Mouse (Mus musculus): ENCODE results near the gene Caln1.

Caln1 gene

DNA sequence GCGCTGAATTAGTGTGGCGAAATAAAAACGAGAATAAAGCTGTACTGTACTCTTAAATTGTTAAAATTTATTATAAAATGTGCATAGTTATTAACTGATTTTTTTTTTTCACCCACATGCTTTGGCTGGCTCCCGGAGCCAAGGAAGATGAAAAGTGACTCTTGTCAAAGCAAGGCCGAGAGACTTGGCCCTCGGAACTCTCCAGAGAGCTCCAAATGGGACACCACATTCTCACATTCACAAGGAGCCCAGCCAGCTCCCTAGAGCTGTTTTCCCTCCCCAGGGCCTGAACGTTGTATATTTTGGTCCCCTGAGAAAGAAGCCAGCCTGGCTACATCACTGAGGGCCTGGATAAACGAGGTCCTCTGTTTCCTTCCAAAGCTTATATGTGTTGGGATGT is 25.1 kb downstream of the Caln1 start:
- no peak for DNase-seq (ENCODE audit: low spot score in 2 of 2)

DNA sequence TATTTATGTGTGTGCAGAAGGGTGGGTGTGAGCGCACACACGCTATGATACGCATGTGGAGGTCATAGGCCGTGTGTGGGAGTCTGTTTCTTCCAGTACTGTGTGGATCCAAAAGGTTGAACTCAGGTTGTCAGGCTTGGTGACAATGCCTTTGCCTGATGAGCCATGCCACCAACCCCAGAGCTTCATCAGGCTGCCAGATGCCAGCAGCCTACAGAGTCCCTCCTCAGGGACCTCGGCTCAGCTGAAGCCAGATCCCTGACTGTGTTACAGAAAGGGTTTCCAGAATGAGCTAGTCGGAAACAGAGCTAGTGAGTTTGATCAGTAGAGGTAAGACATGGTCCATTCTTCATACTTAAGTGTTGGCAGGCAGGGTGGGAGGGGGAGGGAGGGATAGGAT is 25.9 kb downstream of the Caln1 start:
- DNase-seq (ENCODE audit: low spot score in 2 of 2) = no peak

DNA sequence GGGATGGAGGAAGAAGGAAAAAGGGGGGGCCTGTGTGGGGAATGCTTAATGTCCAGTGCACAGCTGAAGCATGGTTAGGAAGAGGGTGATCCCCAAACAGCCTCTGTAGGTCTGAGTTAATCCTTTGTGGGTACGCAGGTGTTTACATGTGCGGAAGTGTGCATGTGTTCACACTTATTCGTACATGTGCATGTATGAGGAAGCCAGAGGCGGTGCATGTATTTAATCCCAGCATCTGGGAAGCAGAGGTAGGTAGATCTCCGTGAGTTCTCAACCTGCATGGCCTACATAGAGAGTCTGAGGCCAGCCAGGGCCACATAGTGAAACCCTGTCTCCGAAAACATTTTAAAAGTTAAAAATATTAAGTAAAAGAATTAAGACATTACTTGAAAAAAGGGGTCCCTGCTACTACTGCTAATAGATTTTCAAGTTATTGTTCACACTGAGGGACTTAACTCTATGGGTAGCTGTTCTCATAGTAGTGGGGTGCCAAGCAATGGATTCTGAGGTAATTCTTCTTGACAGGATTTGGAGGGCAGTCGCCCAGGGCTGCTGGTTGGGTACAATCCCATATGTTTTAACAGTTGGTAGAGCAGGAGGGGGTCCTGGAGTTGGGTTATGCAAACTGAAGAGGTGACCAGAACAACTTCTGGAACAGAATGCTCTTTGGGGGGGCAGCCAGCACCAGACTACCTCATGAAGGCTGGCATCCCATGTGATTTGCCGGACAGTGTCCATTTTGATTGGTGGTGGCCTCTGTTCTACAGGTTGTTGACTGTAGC is 31.1 kb downstream of the Caln1 start:
- no peak for DNase-seq (ENCODE audit: low spot score in 2 of 2)

DNA sequence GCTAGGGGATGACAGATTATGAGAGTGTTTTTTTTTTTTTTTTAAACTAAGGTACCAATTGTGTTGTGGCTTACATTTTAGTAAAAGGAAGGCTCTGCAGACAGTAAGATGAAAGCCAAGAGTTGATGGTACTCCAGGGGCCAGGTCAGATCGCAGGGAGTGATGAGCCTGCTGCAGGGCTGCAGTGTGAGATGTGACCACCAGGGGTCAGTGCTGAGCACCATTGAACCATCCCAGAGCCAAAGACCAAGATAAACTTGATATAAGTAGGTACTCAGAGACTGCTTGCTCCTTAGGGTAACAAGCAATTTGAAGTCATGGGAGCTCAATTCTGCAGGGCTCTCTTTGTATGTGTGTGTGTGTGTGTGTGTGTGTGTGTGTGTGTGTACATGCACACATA is 35.9 kb downstream of the Caln1 start:
- DNase-seq (ENCODE audit: low spot score in 2 of 2) = no peak

DNA sequence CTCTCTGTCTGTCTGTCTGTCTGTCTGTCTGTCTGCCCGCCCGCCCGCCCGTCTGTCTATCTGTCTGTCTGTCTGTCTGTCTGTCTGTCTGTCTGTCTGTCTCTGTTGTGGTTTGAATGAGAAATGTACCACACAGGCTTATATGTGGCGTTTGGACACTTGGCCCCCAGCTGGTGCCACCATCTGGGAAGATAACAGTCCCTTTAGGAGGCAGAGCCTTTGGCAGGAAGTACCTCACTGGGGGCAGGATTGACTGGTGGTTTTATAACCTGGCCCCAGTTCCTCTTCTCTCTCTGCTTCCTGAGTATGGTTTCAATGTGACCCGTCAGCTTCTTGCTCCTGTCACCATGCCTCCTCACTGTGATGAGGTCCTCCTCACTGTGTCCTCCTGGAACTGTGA is 40.5 kb downstream of the Caln1 start:
- DNase-seq (ENCODE audit: low spot score in 2 of 2) = no peak

DNA sequence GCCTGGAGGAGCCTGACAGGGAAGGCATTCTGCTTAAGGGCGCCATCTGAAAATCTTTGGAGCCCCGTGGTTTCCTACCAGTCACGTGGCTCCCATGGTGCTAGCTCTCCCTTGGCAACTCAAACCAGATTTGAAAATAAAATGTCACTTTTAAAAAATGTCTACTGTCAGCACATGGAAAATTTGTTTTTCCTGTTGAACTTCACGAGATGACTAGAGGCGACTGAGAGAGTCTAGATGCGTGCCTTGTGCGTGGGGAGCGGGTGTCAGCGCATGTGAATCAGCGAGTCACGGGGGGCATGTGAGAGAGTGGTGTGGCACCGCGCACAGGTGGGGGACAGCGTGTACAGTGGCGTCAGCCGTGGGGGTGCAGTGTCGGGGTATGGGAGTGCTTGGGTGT is 42.3 kb downstream of the Caln1 start:
- no peak for DNase-seq (ENCODE audit: low spot score in 2 of 2)

DNA sequence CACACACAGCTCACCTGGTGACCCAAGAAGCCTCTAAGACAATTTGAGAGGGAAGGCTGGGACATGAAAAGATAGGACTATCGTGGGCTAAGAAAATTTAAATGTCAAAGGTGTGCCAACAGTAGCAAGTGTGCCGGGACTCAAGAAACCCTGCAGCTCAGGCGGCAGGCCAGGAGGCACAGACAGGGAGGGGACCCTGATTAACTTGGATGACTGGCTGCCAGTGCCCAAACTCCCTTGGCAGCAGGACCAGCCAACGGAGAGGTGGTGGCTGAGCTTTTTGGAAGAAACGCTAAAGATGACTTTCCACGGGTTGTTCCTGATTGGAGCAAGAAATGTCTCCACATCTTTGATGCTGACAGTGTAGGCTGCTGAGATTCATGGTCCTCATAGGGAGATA is 78.2 kb downstream of the Caln1 start:
- DNase-seq (ENCODE audit: low spot score in 2 of 2) = no peak

DNA sequence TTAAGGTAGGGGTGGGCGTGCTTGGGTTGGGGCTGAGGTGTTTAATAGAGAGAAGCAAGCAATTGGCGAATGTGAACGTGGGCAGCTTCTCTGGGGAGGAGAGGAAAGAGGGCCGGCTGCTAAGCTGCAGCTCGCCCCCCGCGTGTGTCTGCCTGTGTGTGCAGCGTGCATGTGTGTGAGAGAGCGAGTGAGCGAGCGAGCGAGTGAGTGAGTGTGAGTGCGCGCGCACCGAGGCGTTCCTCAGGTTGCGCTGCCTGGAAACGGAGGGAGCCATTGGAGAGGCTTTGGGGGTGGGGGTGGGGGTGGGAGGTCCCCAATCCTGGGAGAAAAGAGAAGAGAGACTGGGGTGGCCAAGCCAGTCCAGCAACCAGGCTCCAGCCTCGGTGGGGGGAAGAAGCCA is 79.2 kb downstream of the Caln1 start:
- no peak for DNase-seq (ENCODE audit: low spot score in 2 of 2)

DNA sequence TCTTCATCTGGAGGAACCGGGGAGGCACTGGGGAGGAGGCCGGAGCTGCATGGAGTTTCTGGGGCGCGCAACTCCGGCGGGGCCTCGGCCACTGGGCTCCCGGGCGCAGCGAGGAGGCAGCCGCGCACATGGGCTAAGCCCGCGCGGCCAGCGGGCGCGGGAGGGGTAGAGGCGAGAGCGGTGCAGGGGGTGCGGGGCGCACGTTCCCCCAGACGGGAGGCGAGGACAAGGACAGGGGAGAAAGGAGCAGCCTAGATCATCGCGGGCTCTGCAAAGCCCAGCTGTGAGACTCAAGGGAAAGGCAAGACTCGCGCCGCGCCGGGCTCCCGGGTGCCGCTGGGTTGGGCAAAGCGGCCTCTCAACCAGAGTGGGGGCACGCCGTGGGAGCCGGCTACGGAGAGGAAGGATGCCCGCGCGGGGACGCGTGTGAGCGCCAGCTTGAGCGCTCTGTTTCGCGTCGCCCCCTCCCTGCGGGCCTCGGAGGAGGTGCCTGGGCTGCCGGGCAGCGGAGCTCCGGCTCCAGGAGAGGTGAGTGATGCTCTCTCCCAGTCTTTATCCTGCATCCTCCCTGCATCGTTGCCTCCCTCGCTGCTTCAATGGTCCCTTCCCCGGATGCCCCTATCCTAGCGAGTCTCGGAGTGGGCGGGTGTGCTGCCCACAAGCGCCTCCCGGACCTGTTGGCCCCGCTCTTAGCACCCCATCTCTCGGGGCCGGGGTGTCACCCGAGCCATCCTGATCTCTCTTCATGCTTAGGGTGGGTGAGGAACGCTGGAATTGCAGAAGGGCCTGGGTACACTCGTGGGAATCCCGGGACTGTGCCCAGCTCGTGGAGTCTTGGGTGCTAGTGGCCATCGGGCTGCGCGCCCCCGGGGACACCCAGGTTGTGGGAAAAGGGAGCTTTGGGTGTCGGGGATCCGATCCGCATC is 79.9 kb downstream of the Caln1 start:
- no peak for DNase-seq (ENCODE audit: low spot score in 2 of 2)

DNA sequence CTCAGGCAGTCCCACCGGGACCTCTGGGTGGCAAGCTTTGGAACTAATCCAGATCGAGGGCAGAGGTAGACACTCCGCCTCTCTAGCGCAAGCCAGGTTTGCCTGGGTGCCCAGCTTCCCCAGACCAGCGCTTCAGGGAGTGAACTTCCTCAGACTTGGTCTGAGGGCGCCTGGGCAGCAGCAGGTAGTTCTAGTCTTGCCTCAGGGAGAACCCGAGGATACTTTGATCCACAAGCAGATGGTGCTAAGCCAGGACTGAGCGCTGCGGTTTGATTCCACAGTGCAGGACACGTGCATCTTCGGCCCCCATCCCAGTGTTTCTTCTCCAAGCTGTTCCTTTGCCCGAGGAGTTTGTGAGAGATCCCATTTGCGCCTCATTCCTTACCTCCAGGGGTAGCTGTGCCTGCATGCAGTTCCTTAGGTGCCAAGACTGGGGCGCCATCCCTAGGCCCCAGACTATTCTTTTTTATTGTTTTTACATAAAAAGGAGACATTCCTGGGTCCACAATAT is 80.8 kb downstream of the Caln1 start:
- no peak for DNase-seq (ENCODE audit: low spot score in 2 of 2)

DNA sequence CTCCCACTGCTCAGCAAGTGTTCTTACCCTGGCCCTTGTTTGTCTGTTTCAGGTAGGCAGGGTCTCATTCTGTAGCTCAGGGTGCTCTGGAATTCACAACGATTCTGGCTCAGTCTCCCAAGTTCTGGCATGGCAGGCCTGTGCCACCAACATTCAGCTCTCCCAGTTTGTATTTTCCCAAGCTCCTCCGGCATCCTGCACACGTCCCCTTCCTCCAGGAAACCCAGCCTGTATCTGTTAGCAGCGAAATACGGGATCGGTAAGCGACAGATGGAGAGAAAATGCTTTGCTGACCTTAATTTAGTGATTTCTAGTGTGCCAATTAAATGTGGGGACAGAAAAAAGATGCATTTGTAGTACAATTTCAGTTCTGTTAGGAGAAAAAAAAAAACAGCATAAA is 88.8 kb downstream of the Caln1 start:
- no peak for DNase-seq (ENCODE audit: low spot score in 2 of 2)

DNA sequence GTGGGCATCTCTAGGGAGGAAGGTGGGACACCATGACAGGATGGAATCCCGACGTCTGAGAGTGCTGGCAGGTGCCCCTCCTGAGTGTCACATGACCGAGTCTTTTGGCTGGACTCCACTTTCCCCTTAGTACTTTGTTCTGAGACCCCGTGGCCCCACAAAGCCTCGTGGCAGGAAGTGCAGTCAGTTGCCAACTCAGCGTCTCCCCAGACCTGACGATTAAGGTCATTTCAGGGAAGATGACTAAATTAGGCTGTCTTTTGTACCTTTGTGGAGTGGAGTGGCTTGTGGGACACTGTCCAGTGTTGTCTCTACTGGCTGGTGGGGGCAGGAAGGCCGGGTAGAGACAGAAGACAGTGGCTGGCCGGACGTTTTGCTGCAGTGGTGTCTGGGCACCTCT is 103.0 kb downstream of the Caln1 start:
- DNase-seq (ENCODE audit: low spot score in 2 of 2) = no peak

DNA sequence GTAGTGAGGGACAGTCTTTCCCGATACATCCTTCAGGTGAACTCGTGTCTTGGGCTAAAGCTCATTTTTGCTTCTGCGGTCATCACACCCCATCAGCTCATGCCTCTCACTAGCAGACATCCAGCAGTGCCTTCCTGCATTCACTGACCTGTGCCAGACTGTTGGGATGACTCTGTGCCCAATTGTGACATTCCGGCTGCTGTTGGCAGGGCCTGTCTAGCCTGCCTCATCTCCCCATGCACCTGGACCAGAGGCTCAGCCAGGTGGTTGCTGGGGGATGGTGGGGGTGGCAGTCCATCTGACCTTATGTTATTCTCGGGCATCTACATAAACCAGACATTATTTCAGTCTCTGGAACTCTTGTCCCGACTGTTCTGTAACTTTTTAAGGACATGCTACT is 105.6 kb downstream of the Caln1 start:
- DNase-seq (ENCODE audit: low spot score in 2 of 2) = no peak

DNA sequence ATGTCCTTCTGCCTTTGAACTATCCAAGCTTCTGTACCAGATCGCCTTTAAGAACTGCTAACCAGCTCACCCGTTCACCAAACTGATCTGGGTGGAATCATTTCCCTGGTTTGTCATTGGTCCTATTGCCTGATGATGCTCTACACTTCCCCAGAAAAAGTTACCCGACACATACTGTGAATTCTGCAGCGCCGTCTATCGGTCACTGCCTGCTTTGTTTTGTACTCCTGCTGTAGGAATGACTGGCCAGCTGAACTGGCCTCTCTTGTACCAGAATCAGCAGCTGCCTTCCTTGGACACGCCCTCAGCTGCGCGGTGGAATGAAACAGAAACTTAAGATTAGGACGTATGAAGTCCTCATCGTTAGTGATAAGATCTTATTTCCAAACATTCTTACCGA is 107.5 kb downstream of the Caln1 start:
- no peak for DNase-seq (ENCODE audit: low spot score in 2 of 2)

DNA sequence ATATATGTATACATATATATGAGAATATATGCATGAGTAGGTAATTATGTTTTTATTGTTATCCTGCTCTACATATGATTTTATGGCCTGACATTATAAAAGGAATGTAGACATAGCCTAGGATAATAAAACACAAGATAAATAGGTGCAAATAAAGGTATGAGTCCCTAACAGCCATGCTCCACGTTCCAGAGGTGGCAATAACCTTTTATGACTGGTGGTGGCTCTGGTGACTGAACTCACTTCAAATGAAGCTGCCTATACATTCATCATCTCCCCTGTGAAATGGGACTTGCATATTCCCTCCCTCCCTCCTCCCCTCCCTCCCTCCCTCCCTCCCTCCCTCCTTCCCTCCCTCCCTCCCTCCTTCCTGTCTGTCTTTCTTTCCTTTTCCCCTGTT is 111.0 kb downstream of the Caln1 start:
- no peak for DNase-seq (ENCODE audit: low spot score in 2 of 2)

DNA sequence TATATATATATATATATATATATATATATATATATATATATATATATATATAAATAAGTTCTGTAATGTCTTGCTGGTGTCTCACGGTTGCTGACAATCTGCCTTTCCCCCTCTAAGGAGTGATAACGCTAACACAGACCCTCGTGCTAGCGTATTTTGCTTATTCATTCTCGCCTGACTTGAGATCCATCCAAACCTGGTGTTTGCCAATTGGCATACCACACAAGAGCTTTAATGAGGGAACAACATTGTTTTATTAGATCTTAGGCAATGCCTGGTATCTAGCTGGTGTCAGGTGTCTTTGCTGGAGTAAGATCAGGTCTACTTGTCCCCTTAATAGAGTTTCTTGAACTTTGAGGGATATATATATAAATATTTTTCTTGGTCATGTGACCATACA is 122.2 kb downstream of the Caln1 start:
- no peak for DNase-seq (ENCODE audit: low spot score in 2 of 2)

DNA sequence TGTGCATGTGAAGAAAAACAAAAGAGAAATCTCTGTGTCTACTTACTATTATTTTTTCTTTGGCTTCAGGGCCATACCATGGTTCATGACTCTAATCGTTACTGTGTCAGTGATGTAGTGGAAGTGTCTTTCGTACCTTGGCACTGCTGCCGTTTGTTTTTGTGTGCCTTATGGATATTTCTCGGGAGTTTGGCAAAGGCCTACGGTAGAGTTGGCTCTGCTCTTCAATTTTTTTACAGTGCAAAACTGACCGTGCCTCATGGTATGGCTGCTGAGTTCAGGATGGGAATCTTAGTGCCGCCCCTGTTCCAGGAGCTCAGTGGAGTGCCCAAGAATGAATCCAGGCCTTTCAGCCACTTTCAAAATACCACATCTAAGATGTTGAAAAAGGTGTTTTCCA is 123.0 kb downstream of the Caln1 start:
- no peak for DNase-seq (ENCODE audit: low spot score in 2 of 2)

DNA sequence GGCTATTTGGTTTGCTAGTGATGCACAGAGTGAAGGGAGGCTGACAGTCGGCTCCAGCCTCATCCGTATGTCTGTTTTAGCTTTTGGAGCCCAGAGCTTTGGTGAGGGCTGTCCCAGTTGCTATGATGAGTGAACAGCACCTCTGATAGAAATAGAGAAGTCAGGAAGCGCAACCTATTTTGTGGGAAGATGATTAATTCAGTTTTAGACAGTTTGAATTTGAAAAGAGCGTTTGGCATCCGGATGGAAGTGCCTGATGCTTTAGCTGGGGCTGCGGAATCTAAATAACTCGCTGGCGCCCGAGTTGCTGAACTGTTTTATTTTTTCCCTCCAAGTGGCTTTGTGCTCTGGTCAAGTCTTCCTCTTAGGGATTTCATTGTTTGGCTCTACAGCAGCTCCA is 133.3 kb downstream of the Caln1 start:
- no peak for DNase-seq (ENCODE audit: low spot score in 2 of 2)

DNA sequence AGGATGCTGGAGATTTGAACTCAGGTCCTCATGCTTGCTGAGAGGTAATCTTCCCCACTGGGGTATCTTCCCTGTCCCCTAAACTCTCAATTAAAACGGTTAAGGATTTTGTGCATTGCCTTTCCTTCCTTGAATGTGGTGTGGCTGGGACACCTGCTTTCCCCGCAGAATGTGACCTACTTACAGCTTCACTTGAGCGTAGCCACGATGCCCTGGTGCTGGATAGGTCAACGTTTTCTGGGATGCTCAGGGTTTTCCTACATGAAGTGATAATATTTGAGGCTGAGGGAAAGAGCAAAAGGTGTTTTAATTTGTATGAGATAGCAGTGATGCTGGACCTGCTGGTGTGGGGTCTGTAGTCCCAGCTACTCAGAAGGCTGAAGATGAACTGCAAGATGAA is 135.6 kb downstream of the Caln1 start:
- DNase-seq (ENCODE audit: low spot score in 2 of 2) = no peak

DNA sequence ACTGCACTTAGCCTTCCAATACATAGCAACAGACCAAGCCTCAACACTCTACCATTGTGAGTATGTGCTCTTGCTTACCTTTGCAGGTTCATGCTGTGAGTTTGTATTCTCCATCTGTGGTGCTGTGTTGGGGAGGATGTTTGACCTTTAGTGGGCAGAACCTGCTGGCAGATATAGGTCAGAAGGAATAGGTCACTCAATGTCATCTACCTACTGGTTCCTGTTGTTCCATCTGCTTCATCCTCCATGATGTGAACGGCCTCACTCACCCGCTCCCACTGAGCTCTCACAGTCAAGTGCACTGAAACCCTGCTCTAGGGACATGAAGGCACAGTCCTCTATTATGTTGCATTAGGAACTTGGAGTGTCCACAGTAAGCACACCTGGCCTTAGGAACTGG is 141.3 kb downstream of the Caln1 start:
- no peak for DNase-seq (ENCODE audit: low spot score in 2 of 2)

DNA sequence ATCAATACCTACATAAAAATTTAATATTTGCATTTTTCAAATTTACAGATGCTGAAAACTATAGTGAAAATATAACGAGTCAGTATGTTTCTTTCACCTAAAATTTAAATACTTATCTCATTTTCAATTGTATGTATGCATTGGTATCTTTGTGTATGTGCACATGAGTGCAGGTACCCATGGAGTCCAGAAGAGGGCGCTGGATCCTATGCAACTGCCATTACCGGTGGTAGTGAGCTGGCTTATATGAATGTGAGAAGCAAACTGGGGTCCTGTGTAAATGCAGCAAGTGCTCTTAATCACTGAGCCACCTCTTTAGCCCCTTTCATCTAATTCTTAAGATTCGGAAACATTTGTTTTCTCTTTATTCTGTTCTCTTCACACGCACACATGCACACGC is 146.1 kb downstream of the Caln1 start:
- no peak for DNase-seq (ENCODE audit: low spot score in 2 of 2)

DNA sequence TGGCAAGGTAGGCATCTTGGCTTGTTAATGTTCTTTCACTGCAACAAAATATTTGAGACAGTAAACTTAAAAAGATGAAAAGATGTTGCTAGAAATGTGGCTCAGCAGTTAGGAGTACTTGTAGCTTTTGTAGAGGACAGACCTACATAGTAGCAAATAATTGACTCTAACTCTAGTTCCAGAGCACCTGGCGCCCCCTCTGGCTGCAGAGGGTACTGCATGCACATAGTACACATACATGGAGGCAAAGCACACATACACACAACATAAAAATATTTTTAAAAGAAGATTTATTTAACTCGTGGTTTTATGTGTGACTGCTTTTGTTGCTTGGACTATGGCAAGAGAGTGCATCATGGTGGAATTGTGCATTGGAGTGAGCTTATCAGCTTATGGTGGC is 151.3 kb downstream of the Caln1 start:
- DNase-seq (ENCODE audit: low spot score in 2 of 2) = no peak

DNA sequence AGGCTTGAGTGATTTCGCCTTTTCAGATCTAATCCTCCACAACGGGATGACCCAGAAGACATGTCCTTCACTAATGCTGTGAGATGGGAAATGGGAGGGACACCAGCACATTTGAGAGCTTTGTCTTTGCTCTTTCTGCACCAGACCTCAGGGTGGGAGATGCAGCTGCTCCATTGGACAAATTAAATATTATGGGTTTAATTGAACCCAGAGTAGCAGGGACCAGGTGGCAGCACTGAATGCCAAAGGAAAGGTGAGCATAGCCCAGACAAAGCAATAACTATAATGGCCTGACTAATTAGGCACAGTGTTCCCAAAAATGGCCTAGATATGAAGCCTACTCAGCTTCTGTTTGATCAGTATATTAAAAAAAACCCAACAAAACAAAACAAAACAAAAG is 158.2 kb downstream of the Caln1 start:
- no peak for DNase-seq (ENCODE audit: low spot score in 2 of 2)
